In the genomic region with DNA sequence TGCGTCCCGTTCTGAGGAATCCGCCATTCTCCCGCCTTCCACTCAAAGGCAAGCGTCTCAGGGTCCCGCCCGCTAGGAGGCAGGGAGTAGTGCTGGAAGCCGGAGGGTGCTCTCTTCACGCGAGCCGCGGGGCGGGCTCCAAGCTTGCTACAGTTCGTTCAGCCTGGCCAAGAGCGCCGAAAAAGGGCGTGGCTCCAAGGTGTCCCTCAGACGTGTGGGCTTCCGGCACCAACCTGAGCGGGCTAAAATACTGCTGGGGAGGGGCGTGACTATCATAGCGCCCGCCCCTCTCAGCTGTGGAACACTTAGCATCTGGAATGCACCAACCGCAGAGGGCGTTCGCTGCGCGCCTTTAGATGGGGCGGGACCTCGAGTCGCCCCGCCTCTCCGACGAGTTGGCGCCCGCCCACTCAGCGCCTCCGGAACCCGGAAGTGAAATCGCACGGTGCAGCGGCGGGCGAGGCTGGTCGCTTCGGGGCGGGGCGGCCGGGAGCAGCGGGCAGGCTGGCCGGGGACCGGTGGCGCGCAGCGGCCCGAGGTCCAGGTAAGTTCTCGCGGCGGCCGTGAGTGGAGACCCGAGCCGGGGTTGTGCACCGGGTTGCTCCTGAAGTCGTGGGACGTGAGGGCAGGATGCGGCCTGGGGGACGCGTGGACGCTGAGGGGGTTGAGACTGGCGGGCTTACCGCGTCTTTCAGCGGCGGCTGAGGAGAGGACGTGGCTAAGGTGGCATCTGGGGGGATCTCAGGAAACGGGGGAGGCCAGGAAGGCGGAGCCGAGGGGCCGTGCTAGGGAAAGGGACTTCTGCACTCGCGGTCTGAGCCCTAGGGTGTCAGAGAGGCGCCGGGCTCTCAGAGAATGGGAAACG, we compare ENCODE assay signal across 8 mouse cellular contexts. TPM values are rescaled to one million over a fixed set of nuclear protein-coding genes. Genes with fewer than 3 reads are reported as not detected.
DNase-seq lines count a peak whose midpoint lies in the region; ATAC-seq and TF ChIP-seq lines count a peak whose summit lies in the region.

A gene (plus strand): TSS at position 429 of the 865 bp plus-strand sequence.
A gene (minus strand): TSS at position 649 of the 865 bp plus-strand sequence.

- H3K4me2 ChIP-seq in heart, embryonic 15.5 days: peak within 1 kb of the TSS; percentile 80
- H3K4me2 ChIP-seq in liver, embryonic 14.5 days (ENCODE audit: low read depth): peak within 1 kb of the TSS; percentile 84
- peak within 1 kb of the TSS; percentile 61 for H3K4me2 ChIP-seq in neural tube, embryonic 11.5 days (ENCODE audit: low read depth)
- peak within 1 kb of the TSS; percentile 86 for H3K4me2 ChIP-seq in stomach, postnatal 0 days (replicated peaks; ENCODE audit: low read depth)

- TF ChIP-seq CTCF in liver, embryonic 14.5 days (IDR thresholded peaks at IDR 0.05; ENCODE audit: low read depth): peak; percentile 83
- peak; percentile 79 for TF ChIP-seq CTCF in stomach, postnatal 0 days (IDR thresholded peaks at IDR 0.05; ENCODE audit: low read depth)

- ATAC-seq in heart, embryonic 15.5 days (replicated peaks; ENCODE audit: insufficient number of reproducible peaks, insufficient read depth, low FRiP score, low read depth): peak; percentile 98
- peak; percentile 95 for ATAC-seq in liver, embryonic 14.5 days (ENCODE audit: insufficient read depth)
- peak; percentile 98 for ATAC-seq in neural tube, embryonic 11.5 days (ENCODE audit: insufficient read depth, low FRiP score, low TSS enrichment)
- ATAC-seq in stomach, postnatal 0 days (ENCODE audit: low FRiP score, low TSS enrichment): peak; percentile 99

- WGBS in forebrain, embryonic 10.5 days: under 1% methylated on average over 83 of the region's 84 CpGs
- WGBS in heart, embryonic 15.5 days: under 1% methylated on average over 84 of the region's 84 CpGs
- under 1% methylated on average over 84 of the region's 84 CpGs for WGBS in liver, embryonic 14.5 days (ENCODE audit: insufficient replicate concordance)
- WGBS in neural tube, embryonic 11.5 days: under 1% methylated on average over 84 of the region's 84 CpGs
- WGBS in stomach, postnatal 0 days: under 1% methylated on average over 73 of the region's 84 CpGs

- peak within 1 kb of the TSS; percentile 90 for H3K27ac ChIP-seq in forebrain, embryonic 10.5 days
- H3K27ac ChIP-seq in heart, embryonic 15.5 days: peak within 1 kb of the TSS; percentile 92
- peak within 1 kb of the TSS; percentile 80 for H3K27ac ChIP-seq in liver, embryonic 14.5 days
- H3K27ac ChIP-seq in neural tube, embryonic 11.5 days (ENCODE audit: low read depth, low read length): peak within 1 kb of the TSS; percentile 51
- peak within 1 kb of the TSS; percentile 92 for H3K27ac ChIP-seq in stomach, postnatal 0 days (replicated peaks)

- DNase-seq in CD8-positive naive resting alpha-beta T cell, adult 2 months (ENCODE audit: low read depth in 2 of 2, low spot score in 2 of 2): peak; percentile 98
- peak; percentile 96 for DNase-seq in c-Kit-positive CD71-negative TER-119-negative erythroid progenitor cells, embryonic 14.5 days (ENCODE audit: low read depth)
- peak; percentile 95 for DNase-seq in forebrain, embryonic 10.5 days (ENCODE audit: extremely low spot score, low spot score)
- peak; percentile 98 to 99 for DNase-seq in kidney, postnatal 25 days
- DNase-seq in liver, embryonic 14.5 days (ENCODE audit: low read depth in 3 of 3, low spot score in 3 of 3): peak; percentile 99 to 100 (median 99)
- DNase-seq in neural tube, embryonic 11.5 days (ENCODE audit: low spot score): peak; percentile 97
- DNase-seq in stomach, postnatal 0 days (ENCODE audit: low spot score): peak; percentile 98

- no peaks in the 10 kb centered on the region for H3K27me3 ChIP-seq in forebrain, embryonic 10.5 days (ENCODE audit: poor library complexity, severe bottlenecking)
- H3K27me3 ChIP-seq in heart, embryonic 15.5 days: no peaks in the 10 kb centered on the region
- no peaks in the 10 kb centered on the region for H3K27me3 ChIP-seq in liver, embryonic 14.5 days (ENCODE audit: control insufficient read depth, insufficient read depth, low read length)
- no peaks in the 10 kb centered on the region for H3K27me3 ChIP-seq in neural tube, embryonic 11.5 days (ENCODE audit: control insufficient read depth, insufficient read depth, low read length)
- H3K27me3 ChIP-seq in stomach, postnatal 0 days (ENCODE audit: control insufficient read depth, insufficient read depth, low read length): no peaks in the 10 kb centered on the region

- H3K9ac ChIP-seq in heart, embryonic 15.5 days: peak within 1 kb of the TSS; percentile 91
- H3K9ac ChIP-seq in liver, embryonic 14.5 days (replicated peaks): peak within 1 kb of the TSS; percentile 82
- peak within 1 kb of the TSS; percentile 71 for H3K9ac ChIP-seq in neural tube, embryonic 11.5 days (ENCODE audit: low read length)
- peak within 1 kb of the TSS; percentile 77 for H3K9ac ChIP-seq in stomach, postnatal 0 days (ENCODE audit: low read length)

- H3K9me3 ChIP-seq in forebrain, embryonic 10.5 days: no peaks in the 10 kb centered on the region
- no peaks in the 10 kb centered on the region for H3K9me3 ChIP-seq in heart, embryonic 15.5 days (replicated peaks)
- no peaks in the 10 kb centered on the region for H3K9me3 ChIP-seq in liver, embryonic 14.5 days (ENCODE audit: control insufficient read depth, low read length)
- no peaks in the 10 kb centered on the region for H3K9me3 ChIP-seq in neural tube, embryonic 11.5 days (ENCODE audit: control insufficient read depth, low read length)
- no peaks in the 10 kb centered on the region for H3K9me3 ChIP-seq in stomach, postnatal 0 days (ENCODE audit: control insufficient read depth, low read length)

- peaks cover 27% of the 10 kb centered on the region for H3K4me1 ChIP-seq in forebrain, embryonic 10.5 days
- peaks cover 34% of the 10 kb centered on the region for H3K4me1 ChIP-seq in heart, embryonic 15.5 days (replicated peaks)
- peaks cover 26 to 35% of the 10 kb centered on the region in 2 experiments for H3K4me1 ChIP-seq in liver, embryonic 14.5 days (replicated peaks; ENCODE audit: control insufficient read depth in 2 of 2, insufficient read depth in 2 of 2, low read length in 1 of 2)
- H3K4me1 ChIP-seq in neural tube, embryonic 11.5 days (ENCODE audit: control insufficient read depth, insufficient read depth, low read length): peaks cover 9% of the 10 kb centered on the region; the same call in 1 of the 2 replicates
- peaks cover 6% of the 10 kb centered on the region; the same call in 1 of the 2 replicates for H3K4me1 ChIP-seq in stomach, postnatal 0 days (replicated peaks; ENCODE audit: control insufficient read depth, insufficient read depth)

- H3K4me3 ChIP-seq in forebrain, embryonic 10.5 days: peak within 1 kb of the TSS; percentile 94
- peak within 1 kb of the TSS; percentile 94 for H3K4me3 ChIP-seq in heart, embryonic 15.5 days
- peak within 1 kb of the TSS; percentile 67 to 76 for H3K4me3 ChIP-seq in liver, embryonic 14.5 days (ENCODE audit: insufficient read depth in 1 of 2, low read depth in 2 of 2, low read length in 2 of 2)
- peak within 1 kb of the TSS; percentile 85 for H3K4me3 ChIP-seq in neural tube, embryonic 11.5 days (ENCODE audit: low read depth, low read length)
- peak within 1 kb of the TSS; percentile 84 for H3K4me3 ChIP-seq in stomach, postnatal 0 days (ENCODE audit: low read depth, low read length)

- peaks cover 21% of the 10 kb centered on the region for H3K36me3 ChIP-seq in forebrain, embryonic 10.5 days (replicated peaks)
- no peaks in the 10 kb centered on the region; the same call in 1 of the 2 replicates for H3K36me3 ChIP-seq in heart, embryonic 15.5 days
- peaks cover 3% of the 10 kb centered on the region; the same call in 1 of the 2 replicates for H3K36me3 ChIP-seq in liver, embryonic 14.5 days (replicated peaks; ENCODE audit: control insufficient read depth, insufficient read depth, low read depth)
- H3K36me3 ChIP-seq in neural tube, embryonic 11.5 days (ENCODE audit: control insufficient read depth, insufficient read depth, low read length): no peaks in the 10 kb centered on the region
- H3K36me3 ChIP-seq in stomach, postnatal 0 days (ENCODE audit: control insufficient read depth, insufficient read depth, low read length): no peaks in the 10 kb centered on the region; the same call in 1 of the 2 replicates

- peak; percentile 27 for TF ChIP-seq EP300 in liver, embryonic 14.5 days (IDR thresholded peaks at IDR 0.05; ENCODE audit: low read depth)
- TF ChIP-seq EP300 in stomach, postnatal 0 days (optimal IDR thresholded peaks at IDR 0.05): no peak

RNA-seq across cellular contexts. Expression of the first gene that starts in this region (rescaled TPM):
- polyA plus RNA-seq in forebrain, embryonic 10.5 days (2016; fragmentation: Nextera tagmentation; extraction: Ambion mirVana): 26.0 and 28.0 TPM in 2 replicates
- 13.6 and 20.2 TPM in 2 replicates for polyA plus RNA-seq in heart, embryonic 15.5 days (2015; fragmentation: Nextera tagmentation; extraction: Ambion mirVana)
- 5.9 and 6.4 TPM in 2 replicates for polyA plus RNA-seq in liver, embryonic 14.5 days (2012; rRNA removed)
- 5.8 and 7.0 TPM in 2 replicates for polyA plus RNA-seq in liver, embryonic 14.5 days (2014; fragmentation: Nextera tagmentation; extraction: Ambion mirVana)
- 21.4 and 21.9 TPM in 2 replicates for polyA plus RNA-seq in neural tube, embryonic 11.5 days (2014; fragmentation: Nextera tagmentation; extraction: Ambion mirVana)
- 5.8 and 6.0 TPM in 2 replicates for polyA plus RNA-seq in stomach, postnatal 0 days (2015; fragmentation: Nextera tagmentation; extraction: Ambion mirVana)

RNA-seq across cellular contexts. Expression of the second gene that starts in this region (rescaled TPM):
- 61.3 and 65.8 TPM in 2 replicates for polyA plus RNA-seq in forebrain, embryonic 10.5 days (2016; fragmentation: Nextera tagmentation; extraction: Ambion mirVana)
- polyA plus RNA-seq in heart, embryonic 15.5 days (2015; fragmentation: Nextera tagmentation; extraction: Ambion mirVana): 114 and 120 TPM in 2 replicates
- 16.0 and 23.9 TPM in 2 replicates for polyA plus RNA-seq in liver, embryonic 14.5 days (2012; rRNA removed)
- 47.1 and 51.6 TPM in 2 replicates for polyA plus RNA-seq in liver, embryonic 14.5 days (2014; fragmentation: Nextera tagmentation; extraction: Ambion mirVana)
- 63.6 and 67.6 TPM in 2 replicates for polyA plus RNA-seq in neural tube, embryonic 11.5 days (2014; fragmentation: Nextera tagmentation; extraction: Ambion mirVana)
- polyA plus RNA-seq in stomach, postnatal 0 days (2015; fragmentation: Nextera tagmentation; extraction: Ambion mirVana): 24.8 and 29.0 TPM in 2 replicates

Comparison
In these comparisons a context has a peak if more than half of its experiments do, and no peak if none do; other contexts are left out.
1. Peak in every context shown above with its lines: DNase-seq, ATAC-seq, H3K4me3 ChIP-seq and H3K27ac ChIP-seq.